Mouse (Mus musculus) heart, embryonic 11.5 days (tissue): ENCODE measurements at regions not wholly inside any gene's neighbourhood (a gene's known extent, or its start where the extent isn't known, plus 50 kb on each side); places are given as distances from the start of the nearest gene placed in this dataset.

Experiments used
- ATAC-seq: fragments of 200-750 bp; cut with Nextera tagmentation; replicated peaks from 2 replicates; pipeline ENCODE4 v1.8.0; 2017; ENCODE audit warnings: moderate library complexity; ENCODE audit not compliant: insufficient number of reproducible peaks, low FRiP score, low TSS enrichment
- H3K27ac ChIP-seq: fragments of 300-500 bp; sonication (generic); 2 replicates; pipeline ENCODE4 v1.5.1; 2014; ENCODE audit warnings: mild to moderate bottlenecking, low read depth, low read length
- H3K27me3 ChIP-seq: fragments of 300-500 bp; sonication (generic); 2 replicates; pipeline ENCODE4 v1.6.1; 2014; ENCODE audit warnings: mild to moderate bottlenecking, low read length, mixed read lengths; ENCODE audit not compliant: control insufficient read depth, insufficient read depth
- H3K36me3 ChIP-seq: fragments of 300-500 bp; sonication (generic); 2 replicates; pipeline ENCODE4 v1.6.1; 2014; ENCODE audit warnings: mild to moderate bottlenecking, low read length, moderate library complexity, mixed read lengths; ENCODE audit not compliant: control insufficient read depth, insufficient read depth
- H3K4me1 ChIP-seq: fragments of 300-500 bp; sonication (generic); 2 replicates; pipeline ENCODE4 v1.6.1; 2014; ENCODE audit warnings: low read length; ENCODE audit not compliant: control insufficient read depth, insufficient read depth
- H3K4me2 ChIP-seq: fragments of 300-500 bp; sonication (generic); 2 replicates; pipeline ENCODE4 v1.6.1; 2014; ENCODE audit warnings: mild to moderate bottlenecking, moderate library complexity
- H3K4me3 ChIP-seq: fragments of 300-500 bp; sonication (generic); 2 replicates; pipeline ENCODE4 v1.5.1; 2014; ENCODE audit warnings: low read depth, low read length
- H3K9ac ChIP-seq: fragments of 300-500 bp; sonication (generic); 2 replicates; pipeline ENCODE4 v1.6.1; 2014; ENCODE audit warnings: mild to moderate bottlenecking, low read depth, low read length, moderate library complexity
- H3K9me3 ChIP-seq: fragments of 300-500 bp; sonication (generic); replicated peaks from 2 replicates; pipeline ENCODE4 v1.6.1; 2016; ENCODE audit warnings: low read length; ENCODE audit not compliant: control insufficient read depth
- WGBS: fragments of 180-500 bp; shearing (Covaris S2); extraction: QIAGEN DNeasy Blood & Tissue Kit; methylation state at CpG from one replicate; pipeline ENCODE4 v1.1.7; 2014; ENCODE audit not compliant: insufficient replicate concordance; 5-methylcytosine and 5-hydroxymethylcytosine counted together

DNA sequence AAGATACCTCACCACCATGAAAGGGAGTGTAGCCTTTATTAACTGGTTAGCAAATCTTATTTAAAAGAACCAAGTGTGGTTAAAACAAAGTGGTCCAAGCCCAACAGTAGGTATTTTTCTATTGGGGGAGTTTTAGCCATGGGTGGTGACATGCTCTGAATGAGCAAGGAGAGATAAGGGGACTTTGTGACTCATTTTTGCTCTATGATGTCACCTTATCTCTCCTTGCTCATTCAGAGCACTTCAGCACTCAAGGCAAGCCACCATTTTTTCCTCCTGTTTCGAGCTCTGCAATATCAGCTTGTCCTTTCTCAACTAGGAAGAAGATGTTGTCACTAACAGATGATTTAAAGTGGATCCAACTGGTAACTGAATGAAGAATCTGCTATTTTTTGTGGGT, 78.9 kb upstream of the Cxadr start:
- H3K9ac ChIP-seq: no peak overlapping the region
- no peaks in the 10 kb centered on the region for H3K27me3 ChIP-seq
- H3K27ac ChIP-seq: no peak overlapping the region
- no peak overlapping the region for H3K4me2 ChIP-seq
- peaks cover 10% of the 10 kb centered on the region; the same call in 1 of the 2 replicates for H3K4me1 ChIP-seq
- ATAC-seq: no peak
- WGBS: 12% methylated on average over 1 of the region's 1 CpGs
- no peaks in the 10 kb centered on the region for H3K9me3 ChIP-seq
- no peak overlapping the region for H3K4me3 ChIP-seq
- H3K36me3 ChIP-seq: no peaks in the 10 kb centered on the region

DNA sequence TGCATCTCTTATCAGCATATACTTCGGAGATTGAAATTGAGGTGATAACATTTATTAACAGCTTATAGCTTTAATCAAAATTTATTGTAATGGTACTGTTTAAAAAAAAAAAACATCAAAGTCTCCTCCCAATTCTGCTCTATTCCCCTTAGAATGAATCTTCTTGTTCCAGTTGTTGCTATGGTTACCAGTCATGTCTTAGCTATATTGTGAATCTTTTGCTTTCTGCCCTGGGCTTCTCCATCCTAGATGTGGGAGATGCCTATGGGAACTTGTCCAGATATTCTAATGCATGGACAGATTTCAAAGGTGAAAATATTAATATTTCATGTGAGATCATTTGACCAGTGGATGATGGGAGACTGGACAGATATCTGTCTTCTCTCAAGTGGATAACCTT, 79.5 kb upstream of the Cxadr start:
- no peak overlapping the region for H3K4me3 ChIP-seq
- H3K27ac ChIP-seq: no peak overlapping the region
- no peaks in the 10 kb centered on the region for H3K36me3 ChIP-seq
- peaks cover 10% of the 10 kb centered on the region; the same call in 1 of the 2 replicates for H3K4me1 ChIP-seq
- H3K9ac ChIP-seq: no peak overlapping the region
- no peaks in the 10 kb centered on the region for H3K27me3 ChIP-seq
- ATAC-seq: no peak
- no peaks in the 10 kb centered on the region for H3K9me3 ChIP-seq
- 80% methylated on average over 1 of the region's 1 CpGs for WGBS
- H3K4me2 ChIP-seq: no peak overlapping the region

DNA sequence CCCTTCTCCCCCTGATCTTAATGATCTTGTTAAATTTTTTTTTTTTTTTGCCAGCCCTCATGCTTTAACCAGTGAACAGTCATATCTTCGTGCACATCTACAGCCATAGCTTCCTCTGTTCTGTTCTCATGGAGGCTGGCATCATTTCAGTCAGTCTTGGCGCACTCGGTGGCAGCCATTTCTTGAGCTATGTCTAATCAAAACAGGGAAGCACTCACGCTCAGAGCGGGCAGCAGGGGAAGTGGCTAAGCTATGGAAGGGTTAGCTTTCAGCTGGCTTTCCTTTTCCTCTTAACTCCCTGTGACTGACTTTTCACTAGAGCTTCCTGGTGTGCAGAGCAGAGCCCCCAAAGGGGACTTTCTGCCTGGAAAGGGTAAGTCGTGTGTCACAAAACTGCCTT, 83.7 kb upstream of the Cxadr start:
- Histone ChIP-seq H3K9me3 (no peaks in the 10 kb centered on the region), H3K9ac (no peak overlapping the region), H3K4me2 (no peak overlapping the region), H3K27ac (no peak overlapping the region), H3K4me3 (no peak overlapping the region), H3K36me3 (no peaks in the 10 kb centered on the region), H3K27me3 (no peaks in the 10 kb centered on the region), H3K4me1 (peaks cover 10% of the 10 kb centered on the region; the same call in 1 of the 2 replicates)
- no peak for ATAC-seq
- WGBS: 49% methylated on average over 6 of the region's 6 CpGs

DNA sequence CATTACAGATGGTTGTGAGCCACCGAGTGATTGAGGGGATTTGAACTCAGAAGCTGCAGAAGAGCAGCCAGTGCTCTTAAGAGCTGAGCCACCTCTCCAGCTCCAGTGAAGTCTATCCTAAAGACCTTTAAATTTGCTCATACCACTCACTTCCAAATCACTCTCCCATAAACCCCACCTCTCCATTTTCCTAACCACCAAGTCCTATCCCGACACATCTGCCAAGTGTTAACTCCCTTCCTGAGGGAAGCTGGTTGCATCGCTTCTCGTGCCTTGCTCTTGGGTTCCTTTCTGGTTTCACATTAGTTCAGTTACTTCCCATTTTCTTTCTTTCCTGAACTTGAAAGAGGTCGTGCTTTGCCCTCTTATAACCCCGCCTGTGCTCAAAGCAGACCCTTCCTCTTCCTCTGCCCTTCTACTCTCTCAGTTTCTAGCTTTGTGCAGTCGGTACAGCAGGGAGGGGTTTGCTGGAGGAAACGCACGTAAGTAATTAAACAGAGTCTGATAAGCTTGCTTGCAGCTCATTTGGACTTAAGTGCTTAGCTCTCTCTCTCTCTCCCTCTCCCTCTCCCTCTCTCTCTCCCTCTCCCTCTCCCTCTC, 84.4 kb upstream of the Cxadr start:
- Histone ChIP-seq H3K9ac (no peak overlapping the region), H3K27me3 (no peaks in the 10 kb centered on the region), H3K36me3 (no peaks in the 10 kb centered on the region), H3K4me2 (peak overlapping the region; percentile 49), H3K9me3 (no peaks in the 10 kb centered on the region), H3K4me1 (peaks cover 5% of the 10 kb centered on the region; the same call in 1 of the 2 replicates), H3K4me3 (no peak overlapping the region), H3K27ac (no peak overlapping the region)
- 33% methylated on average over 9 of the region's 9 CpGs for WGBS
- no peak for ATAC-seq

DNA sequence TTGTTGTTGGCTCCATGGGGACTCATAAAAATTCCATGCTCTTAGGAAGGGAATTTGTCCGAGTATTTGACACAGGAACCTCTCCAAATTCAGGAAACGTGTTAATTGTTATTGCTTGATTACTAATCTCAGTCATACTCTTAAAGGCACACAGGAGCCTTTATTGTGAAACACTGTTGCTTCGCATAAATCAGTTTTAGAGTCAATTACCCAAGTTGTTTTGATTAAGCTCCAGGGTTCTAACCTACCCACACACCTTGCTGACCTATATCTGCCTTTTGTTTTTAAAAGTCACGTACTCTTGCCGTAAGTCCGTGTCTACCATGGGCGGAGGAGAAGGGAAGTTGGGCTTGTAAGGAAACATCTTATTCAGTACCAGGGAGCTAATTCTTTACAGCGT, 89.6 kb upstream of the Cxadr start:
- Histone ChIP-seq H3K27ac (no peak overlapping the region), H3K9ac (no peak overlapping the region), H3K4me1 (no peaks in the 10 kb centered on the region), H3K4me3 (no peak overlapping the region), H3K27me3 (no peaks in the 10 kb centered on the region), H3K4me2 (no peak overlapping the region), H3K36me3 (no peaks in the 10 kb centered on the region), H3K9me3 (no peaks in the 10 kb centered on the region)
- WGBS: 78% methylated on average over 8 of the region's 8 CpGs
- no peak for ATAC-seq

DNA sequence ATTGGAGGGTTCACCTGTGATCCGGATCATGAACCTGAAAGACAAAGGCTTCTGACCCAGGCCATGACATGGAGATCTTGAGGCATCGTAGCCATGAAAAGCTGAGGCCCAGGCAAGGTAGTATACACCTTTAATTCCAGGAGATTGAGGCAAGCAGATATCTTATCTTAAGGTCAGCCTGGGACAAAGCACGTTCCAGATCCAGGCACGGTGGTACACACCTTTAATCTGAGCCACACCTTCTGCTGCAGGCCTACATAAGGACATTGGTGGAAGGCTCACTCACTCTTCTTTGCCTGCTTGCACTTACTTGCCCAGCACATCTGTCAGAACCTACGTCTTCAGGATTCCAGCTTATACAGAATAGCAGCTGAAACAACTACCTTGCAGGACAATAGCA, 93.0 kb upstream of the Cxadr start:
- Histone ChIP-seq H3K9ac (no peak overlapping the region), H3K4me3 (no peak overlapping the region)
- 78% methylated on average over 5 of the region's 5 CpGs for WGBS

DNA sequence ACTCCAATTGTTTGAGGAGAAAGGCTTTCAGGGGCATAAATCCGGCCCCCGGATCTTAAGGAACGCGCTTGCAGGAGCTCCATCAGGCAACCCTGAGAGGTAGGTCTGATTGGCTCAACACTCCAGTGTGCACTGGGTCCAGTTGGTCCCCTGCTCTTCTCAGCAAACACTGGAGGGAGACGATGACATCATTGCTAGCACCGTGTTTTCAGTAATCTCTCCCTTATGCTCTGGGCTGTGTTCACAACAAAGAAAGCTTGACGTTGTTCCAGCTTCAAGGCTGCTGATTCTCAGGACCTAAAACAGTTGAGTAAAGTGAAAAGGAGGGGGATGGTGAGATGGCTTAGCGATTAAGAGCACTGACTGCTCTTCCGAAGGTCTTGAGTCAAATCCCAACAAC, 97.0 kb upstream of the Cxadr start:
- no peaks in the 10 kb centered on the region for H3K36me3 ChIP-seq
- 70% methylated on average over 9 of the region's 9 CpGs for WGBS
- H3K9me3 ChIP-seq: no peaks in the 10 kb centered on the region
- no peak overlapping the region for H3K4me3 ChIP-seq
- ATAC-seq: no peak
- H3K9ac ChIP-seq: no peak overlapping the region
- no peak overlapping the region for H3K27ac ChIP-seq
- no peaks in the 10 kb centered on the region for H3K4me1 ChIP-seq
- H3K27me3 ChIP-seq: no peaks in the 10 kb centered on the region
- no peak overlapping the region for H3K4me2 ChIP-seq

More for the DNA sequence above, 93.0 kb upstream of the Cxadr start:
- H3K36me3 ChIP-seq: no peaks in the 10 kb centered on the region
- no peak overlapping the region for H3K27ac ChIP-seq
- H3K27me3 ChIP-seq: no peaks in the 10 kb centered on the region
- H3K9me3 ChIP-seq: no peaks in the 10 kb centered on the region
- H3K4me1 ChIP-seq: no peaks in the 10 kb centered on the region
- no peak for ATAC-seq
- no peak overlapping the region for H3K4me2 ChIP-seq

DNA sequence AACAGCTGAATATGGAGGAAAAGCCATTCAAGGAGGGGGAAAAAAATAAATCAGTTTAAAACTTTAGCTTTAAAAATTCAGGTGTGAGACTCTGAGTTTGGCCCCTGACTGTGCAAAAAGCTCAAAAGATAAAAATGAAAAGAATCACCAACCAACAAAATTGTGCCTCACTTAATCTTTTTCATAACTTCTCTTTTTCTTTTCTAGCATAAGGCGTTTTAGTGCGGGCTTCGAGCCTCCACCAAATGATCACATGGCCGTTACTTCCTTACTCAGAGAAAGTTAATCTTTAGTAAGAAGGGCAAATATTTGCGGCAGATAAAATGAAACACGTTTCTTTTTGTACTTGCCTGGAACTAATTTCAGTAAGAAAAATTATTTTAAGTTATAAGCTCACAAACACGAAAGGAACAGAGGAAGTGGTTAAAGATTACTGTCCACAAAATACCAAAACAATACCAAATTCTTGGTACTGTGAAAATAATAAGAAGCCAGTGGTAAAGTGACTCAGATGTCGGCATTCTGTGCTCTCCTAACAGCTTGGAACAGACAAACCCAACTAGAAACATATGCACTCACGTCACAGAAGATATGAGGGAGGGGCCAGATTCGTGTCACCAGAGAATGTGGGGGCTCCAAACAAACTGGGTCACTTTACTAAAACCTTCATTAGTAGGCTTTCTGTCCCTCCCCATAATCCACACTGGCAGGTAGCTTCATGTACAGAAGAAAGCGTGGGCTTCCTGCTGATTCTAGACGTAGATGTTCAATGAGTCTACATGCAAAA, 101.1 kb upstream of the Cxadr start:
- H3K4me3 ChIP-seq: no peak overlapping the region
- H3K27ac ChIP-seq: no peak overlapping the region
- no peak overlapping the region for H3K9ac ChIP-seq
- no peak for ATAC-seq
- H3K27me3 ChIP-seq: no peaks in the 10 kb centered on the region
- WGBS: 80% methylated on average over 12 of the region's 12 CpGs
- H3K4me2 ChIP-seq: no peak overlapping the region
- no peaks in the 10 kb centered on the region for H3K4me1 ChIP-seq
- no peaks in the 10 kb centered on the region for H3K36me3 ChIP-seq
- H3K9me3 ChIP-seq: no peaks in the 10 kb centered on the region

DNA sequence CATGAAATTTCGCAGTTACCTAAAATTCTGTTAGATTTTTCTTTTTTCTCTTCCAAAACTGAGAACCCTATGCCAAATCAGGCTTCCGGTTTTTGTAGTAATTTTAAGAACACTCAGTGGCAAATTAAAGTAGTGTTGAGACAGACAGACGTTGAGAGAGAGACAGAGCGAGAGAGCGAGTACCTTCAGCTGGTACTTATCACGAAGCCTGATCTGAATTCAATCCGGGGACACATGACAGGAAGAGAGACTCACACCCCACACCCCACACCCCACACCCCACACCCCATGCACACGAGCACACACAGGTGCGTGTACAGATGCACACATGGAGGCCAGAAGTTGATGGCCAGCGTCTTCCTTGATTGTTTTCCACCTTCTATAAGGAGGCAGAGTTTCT, 102.0 kb upstream of the Cxadr start:
- no peaks in the 10 kb centered on the region for H3K9me3 ChIP-seq
- H3K4me2 ChIP-seq: peak overlapping the region; percentile 29; the same call in 1 of the 2 replicates
- H3K27ac ChIP-seq: no peak overlapping the region
- no peaks in the 10 kb centered on the region for H3K27me3 ChIP-seq
- H3K9ac ChIP-seq: no peak overlapping the region
- H3K4me3 ChIP-seq: no peak overlapping the region
- WGBS: 69% methylated on average over 10 of the region's 10 CpGs
- ATAC-seq: no peak
- no peaks in the 10 kb centered on the region for H3K36me3 ChIP-seq
- H3K4me1 ChIP-seq: no peaks in the 10 kb centered on the region
